Mouse (Mus musculus) ES-CJ7 (cell line): ENCODE measurements around the gene Plxna4.
"Not testable (repeated sequence)": the region's sequence is repeated elsewhere in the genome, so short reads cannot be mapped to it uniquely, and the experiment has no call there.

Experiments
- DNase-seq: peaks from one replicate; pipeline ENCODE4 v3.0.0; 2011; ENCODE audit warnings: low read depth, low spot score

Gene Plxna4

DNA sequence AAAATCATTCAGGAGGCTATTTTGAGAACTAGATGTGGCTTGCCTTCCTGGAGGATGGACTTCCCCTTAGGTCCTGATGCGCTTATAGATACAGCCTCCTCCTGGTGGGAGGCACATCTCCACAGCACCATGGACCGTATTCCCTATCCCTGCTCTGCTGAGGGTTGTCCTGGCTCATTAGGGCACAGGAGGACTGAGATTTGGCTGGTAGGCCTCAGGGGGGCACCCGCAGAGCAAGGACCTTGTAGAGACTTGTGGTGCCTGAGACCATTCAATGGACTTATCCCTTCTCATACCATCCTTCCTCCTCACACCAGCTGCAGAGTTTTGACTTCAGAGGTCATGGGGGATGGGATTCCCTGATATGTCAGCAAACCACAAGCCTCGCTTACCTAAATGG is 47.8 kb downstream of the Plxna4 start:
- DNase-seq, result no peak

DNA sequence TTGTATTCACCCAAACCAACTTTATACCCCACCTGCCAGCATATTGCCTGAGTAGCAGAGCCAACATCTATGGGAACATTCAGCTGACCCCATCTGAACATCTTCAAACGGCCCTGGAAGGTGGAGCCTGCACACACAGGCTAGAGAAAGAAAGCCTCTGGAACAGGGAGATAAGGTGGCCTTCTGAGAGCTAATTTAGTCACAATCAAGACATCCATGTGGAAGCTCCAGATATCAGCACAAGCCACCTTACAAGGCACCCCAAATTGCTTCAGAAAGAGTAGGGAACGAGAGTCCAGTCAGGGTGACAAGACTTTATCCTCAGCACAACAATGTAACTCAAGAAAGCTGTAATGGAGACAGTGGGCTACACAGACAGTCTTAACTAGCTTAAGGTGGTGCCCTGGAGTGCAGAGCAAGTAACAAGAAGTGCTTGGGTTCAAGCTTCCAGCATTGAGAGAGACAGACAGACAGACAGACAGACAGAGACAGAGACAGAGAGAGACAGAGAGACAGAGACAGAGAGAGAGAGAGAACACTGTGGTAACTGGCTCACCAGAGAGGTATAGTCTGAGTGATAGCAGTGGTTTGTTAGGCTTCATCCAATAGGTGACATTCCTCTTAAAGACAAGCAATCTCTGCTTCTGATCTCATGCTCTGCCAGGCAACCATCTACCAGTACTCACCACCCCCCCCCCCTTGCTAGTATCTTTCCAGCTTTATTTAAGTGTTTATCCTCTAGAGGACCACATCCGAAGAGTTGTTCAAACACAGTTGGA is 53.8 kb downstream of the Plxna4 start:
- no peak for DNase-seq

DNA sequence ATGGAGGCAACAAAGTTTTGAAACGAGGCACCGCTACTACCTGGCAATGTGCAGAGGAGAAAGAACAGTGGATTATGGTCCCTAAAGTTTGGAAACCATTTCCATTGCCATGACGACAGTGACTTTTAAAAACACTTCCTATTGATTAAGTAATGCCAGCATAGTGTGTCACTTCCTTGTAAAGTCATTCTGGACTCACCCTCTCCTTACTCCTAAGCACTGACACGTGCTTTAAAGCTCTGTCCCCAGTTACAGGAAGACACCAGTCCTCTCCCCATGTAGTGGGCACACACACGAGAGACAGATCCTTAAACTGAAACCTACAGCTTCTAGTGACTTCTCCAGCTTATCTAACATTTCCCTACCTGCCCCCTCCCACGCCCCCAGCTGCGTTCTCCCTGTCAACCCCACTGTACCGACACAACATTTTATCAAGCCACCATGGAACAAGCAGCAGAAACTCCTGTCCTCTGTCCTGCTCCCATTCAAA is 59.9 kb downstream of the Plxna4 start:
- no peak for DNase-seq

DNA sequence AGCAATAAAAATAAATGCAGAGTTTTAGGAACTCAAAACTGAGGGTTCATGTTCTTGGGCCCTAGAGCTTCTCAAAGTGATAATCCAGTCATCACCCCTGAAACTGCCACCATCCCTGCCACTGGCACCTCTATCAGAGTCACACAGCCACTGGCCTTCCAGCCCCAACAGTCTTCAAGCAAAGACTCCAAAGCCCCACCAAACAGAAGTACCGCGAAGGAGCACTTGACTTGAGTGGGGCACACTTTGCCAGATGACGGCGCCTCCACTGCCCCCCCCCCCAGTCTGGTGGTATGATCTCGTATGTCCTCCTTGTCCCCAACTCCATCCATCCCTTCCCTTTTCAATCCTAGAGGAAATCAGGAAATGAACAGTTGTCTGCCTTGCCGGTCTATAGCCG is 60.5 kb downstream of the Plxna4 start:
- no peak for DNase-seq

DNA sequence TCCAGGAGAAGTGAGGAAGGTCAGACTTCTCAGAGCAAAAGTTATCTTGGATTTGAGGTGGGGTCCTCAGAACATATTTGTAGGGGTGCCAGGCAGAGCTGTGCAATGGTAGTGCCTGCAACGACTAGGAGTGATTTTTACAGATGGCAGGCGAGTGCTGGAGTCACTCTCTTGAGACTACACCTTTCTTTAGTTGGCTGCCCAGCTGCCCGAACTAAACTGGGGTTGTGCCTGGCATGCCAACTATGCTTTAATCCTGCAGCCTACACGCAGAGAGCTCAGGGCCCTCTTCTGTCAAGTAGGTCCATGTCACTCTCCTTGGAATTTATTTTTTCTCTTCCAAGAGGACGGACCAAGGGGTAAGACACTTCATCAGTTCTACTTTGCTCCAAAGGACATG is 61.2 kb downstream of the Plxna4 start:
- no peak for DNase-seq

DNA sequence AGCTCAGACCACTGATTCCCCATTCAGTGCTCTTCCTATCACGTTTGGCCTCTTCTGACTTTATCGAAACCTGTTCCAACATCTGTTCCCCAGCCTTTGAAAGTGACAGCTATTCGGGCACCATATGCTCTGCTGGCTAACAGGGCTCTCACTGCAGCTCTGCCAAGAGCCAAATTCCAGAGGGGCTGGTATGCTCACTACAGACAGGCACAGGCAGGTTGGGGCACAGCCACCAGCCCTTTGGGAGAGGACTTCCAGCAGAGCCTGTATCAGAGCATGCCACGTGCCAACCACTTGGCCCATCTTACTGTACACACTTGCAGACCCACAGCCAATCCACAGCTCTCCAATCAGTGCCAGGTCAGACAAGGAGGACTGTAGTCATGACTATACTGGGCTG is 67.9 kb downstream of the Plxna4 start:
- DNase-seq, result no peak

DNA sequence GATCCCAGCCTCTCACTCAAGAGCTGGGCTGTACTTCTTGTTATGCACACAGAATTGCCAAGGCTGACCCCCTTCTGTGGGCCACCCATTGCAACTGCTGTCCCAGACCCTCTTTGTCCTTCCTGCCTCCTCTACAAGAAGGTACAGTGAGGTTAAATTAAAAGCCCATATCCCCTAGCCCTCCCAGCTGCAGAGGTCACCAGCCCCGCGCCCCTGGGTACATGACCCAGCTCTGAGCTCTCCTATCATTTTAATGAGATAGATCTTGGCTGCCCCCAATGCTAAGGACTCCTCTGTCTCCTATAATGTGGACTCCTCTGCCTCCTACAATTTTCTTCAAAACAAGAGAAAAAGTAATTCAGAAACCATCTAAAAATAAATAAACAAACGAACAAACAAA is 69.4 kb downstream of the Plxna4 start:
- DNase-seq, result no peak

DNA sequence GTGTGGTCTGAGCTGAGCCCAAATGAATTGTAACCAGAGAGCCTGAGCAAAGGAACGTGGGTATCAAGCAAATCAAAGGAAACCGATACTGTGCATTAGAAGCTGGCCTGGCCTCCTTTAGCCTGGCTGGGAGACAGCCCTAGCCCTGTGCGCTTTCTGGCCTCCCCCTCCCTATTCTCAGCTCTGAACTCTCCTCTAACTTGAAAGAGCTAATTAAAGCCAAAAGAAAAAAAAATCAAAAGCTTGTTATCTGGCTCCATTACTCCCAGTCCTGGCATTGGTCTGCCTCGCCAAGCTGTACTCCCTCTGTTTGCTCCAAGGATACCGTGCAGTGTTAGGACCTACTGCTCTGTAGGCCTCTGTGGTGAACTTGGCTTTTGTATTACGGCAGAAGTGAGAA is 73.9 kb downstream of the Plxna4 start:
- no peak for DNase-seq

DNA sequence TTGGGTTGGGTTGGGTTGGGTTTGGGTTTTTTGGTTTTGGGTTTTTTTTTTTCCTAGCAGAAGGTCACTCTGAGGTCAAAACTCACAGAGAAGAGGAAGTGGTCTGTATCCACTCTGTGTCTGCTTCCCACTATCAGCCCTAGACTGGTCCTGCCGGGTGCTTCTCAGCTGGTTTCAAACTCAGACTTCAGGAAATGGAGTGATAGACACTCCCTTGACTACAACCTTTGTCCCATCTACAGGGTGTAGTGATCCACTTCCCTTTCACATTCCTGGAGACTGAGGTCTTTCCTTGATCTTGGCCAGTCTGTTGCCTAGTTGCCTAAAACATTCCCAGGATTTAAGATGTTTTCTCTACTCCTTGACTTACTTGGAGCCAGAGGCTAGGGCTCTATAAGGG is 76.0 kb downstream of the Plxna4 start:
- DNase-seq, result peak; percentile 8

DNA sequence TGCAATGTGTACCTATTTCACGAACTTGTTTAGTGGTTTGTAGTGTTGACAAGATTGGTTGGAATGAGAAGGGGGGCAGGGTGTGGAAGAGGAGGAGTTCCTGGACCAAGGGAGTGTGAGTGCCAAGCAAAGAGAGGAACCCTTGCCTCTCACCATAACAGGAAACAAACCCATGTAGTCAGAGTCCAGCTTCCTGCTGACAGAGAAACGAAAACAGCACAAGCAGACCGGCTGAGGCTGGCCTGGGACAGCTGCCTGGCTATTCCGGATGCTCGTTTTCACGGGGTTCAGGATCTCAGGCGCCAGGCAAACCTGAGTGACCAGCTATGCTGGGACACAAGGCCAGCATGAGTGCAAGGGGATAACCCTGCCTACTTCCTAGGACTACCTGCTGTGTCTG is 77.1 kb downstream of the Plxna4 start:
- DNase-seq, result no peak

DNA sequence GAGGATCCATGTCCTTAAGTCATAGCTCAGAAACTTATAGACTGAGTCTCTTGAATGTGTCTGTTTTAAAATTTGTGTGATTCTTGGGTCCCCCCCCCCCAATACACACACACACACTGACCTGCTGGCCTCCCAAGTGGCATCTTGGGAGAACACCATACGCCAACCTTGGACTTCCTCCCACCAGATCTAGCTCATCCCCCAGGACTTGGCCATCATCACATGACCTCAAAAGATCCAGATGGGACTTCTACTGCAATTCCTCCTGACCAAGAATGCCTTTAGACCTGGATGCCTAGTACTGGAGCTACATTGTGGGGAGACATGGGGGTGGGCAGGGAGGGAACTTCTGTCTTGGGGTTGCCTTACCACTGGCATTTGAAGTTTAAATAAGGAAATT is 77.5 kb downstream of the Plxna4 start:
- DNase-seq, result no peak

DNA sequence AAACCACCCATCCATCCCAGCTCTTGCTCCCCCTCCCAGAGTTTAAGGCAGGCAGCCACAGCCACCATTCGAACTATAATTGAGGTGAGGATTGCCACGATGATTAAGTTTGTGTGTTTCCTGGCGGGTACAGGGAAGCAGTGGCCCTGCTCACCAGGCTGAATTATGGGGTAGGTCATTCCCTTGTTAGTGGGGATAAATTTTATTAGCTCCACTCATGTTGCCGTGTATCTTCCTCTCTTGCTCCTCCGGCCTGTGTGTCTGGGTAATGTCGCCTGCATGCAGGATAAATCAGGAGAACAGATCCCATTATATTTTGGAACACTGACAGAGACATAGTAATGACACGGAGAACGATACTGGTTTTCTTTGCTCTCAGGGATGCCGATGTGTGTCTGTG is 78.9 kb downstream of the Plxna4 start:
- no peak for DNase-seq

DNA sequence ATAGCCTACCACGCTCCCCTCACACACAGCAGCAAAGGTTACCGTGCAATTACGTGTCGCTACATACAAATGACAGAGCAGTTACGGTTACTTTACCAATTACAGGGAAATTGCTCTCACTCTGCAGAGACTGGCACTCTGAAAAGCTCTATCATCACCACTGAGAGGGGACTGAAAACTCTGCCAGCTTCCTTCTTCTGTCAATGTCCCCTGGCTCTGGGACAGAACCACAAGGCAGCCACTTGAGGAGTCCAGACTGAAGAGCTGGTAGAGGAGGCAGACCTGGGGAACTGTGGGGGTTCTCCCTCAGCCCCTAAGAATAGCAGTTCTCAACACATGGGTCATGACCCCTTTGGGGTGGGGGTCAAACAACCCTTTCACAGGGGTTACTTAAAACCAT is 83.0 kb downstream of the Plxna4 start:
- no peak for DNase-seq

DNA sequence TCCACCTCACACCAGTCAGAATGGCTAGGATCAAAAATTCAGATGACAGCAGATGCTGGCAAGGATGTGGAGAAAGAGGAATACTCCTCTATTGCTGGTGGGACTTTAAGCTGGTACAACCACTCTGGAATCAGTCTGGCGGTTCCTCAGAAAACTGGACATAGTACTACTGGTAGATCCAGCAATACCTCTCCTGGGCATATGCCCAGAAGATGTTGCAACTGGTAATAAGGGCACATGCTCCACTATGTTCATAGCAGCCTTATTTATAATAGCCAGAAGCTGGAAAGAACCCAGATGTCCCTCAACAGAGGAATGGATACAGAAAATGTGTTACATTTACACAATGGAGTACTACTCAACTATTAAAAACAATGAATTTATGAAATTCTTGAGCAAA is 86.8 kb downstream of the Plxna4 start:
- not testable (repeated sequence) for DNase-seq

DNA sequence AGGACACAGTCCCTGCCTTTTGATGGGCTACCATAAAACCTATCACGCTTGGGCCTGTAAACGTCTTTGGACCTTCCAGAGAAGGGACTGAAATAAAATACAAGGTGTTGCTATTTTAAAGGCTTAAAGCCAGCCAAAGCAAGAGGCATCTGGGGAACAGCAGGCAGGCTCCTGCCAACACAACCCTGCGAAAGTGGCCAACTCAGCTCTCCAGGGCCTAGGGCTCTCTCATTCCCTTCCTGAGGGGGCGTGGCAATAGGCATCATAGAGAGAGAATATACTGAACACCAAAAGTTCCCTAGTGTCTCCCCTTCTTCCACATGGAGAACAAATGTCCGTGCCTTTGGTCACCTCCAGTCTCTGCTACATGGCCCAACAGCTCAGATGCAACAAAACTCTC is 89.9 kb downstream of the Plxna4 start:
- no peak for DNase-seq

DNA sequence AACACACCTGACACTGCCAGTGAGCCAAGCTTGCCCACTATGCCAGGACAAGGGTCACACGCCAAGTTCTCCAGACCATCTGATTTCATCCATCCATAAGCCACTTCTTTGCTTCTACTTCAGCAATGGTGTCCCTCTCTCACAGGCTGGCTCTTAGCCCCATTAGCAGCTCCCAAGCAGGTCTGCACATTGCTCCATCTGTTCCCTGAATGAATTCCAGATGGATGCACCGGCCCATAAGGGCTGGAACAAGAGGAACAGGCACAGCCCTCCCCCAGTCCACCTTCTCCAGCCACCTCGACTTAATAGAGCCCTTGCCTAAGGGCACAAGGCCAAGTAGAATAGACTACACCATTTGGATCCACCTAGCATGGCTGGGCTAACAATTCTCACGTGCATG is 91.9 kb downstream of the Plxna4 start:
- no peak for DNase-seq

DNA sequence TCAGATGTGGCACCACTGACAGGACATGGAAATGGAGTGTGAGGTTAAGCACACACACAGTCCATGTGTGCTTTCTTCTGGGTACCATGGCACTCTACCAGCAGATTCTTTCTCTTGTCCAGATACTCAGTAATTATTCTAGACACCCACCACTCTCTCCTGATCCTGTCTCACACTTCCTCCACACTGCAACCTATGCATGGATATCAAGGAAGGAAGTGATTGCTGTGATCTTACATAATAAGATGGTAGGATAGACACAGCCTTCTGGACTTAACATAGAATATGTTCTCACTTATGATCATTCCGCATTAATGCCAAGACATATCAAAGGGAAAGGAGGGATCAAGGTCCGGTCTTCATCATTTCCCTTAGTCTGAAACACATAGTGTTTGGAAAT is 92.5 kb downstream of the Plxna4 start:
- no peak for DNase-seq

DNA sequence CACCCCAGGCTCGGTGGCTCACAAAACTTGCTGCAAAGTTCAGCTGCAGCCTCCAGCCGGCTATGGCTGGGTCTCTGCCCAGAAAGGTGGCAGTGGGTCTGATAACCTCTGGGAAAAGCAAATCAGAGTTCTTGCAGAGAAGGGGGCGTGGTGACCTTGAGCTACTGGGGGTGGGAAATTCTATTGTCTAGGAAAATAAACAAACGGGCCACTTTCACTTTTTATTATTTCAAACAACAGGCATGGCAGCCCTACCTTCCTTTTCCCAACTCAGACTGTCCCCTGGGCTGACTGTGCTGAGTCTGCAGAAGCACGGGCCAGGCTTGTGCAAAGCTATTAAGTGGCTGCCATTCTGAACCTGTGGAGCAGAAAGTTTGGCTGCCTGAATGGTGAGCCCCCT is 94.4 kb downstream of the Plxna4 start:
- no peak for DNase-seq

DNA sequence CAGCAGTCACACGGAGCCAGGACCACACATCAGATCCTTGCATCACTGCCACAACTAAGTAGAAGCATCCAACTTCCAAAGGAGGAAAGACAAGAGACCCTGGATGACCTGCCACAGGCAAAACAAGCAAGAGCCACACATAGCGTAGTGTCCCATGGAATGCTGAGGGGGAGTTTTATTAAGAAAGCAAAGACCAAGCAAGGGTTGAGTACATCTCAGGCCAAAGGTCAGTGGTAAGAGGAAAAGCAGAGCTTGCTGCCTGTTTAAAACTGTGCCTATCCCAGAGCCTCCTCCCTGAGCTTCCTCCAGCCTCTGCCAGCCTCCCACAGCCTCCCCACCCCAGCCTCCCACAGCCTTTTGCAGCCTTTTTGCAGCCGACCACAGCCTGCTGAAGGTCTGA is 100.9 kb downstream of the Plxna4 start:
- no peak for DNase-seq

DNA sequence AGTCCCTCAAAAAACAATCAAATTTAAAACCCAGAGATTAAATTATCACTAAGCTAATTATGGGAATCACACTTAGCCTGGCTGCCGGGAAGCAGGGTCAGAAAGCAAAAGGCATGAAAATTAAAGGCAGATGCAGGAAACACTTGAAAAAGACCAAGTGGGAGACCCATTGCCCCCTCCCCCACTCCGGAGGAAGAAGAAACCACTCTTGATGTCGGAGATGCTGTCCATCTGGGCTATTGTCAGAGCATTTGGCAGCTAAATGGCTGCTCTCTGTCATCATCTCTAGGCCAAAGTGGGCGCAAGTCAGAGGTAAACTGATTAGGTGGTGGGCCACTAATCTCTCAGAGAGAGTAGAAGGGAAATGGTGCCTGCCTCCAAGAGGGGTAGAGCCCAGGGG is 105.5 kb downstream of the Plxna4 start:
- no peak for DNase-seq

DNA sequence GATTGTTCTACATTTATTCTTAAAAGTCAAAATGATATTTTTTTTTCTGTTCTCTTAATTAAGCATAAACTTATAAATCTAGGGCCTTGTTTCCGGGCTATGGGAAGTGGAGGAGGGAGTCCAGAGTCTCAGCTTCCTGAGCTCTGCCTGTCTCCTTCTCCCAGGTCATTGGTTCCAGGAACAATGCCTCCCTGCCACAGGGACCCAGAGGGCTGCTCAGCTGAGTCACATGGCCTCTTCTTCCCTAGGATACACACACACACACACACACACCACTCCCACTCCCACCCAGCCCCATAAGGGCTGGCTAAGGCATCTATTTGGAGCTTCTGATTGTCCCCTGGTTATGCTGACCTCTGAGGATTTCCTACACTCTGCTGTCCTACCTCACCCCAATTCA is 107.3 kb downstream of the Plxna4 start:
- DNase-seq, result no peak

DNA sequence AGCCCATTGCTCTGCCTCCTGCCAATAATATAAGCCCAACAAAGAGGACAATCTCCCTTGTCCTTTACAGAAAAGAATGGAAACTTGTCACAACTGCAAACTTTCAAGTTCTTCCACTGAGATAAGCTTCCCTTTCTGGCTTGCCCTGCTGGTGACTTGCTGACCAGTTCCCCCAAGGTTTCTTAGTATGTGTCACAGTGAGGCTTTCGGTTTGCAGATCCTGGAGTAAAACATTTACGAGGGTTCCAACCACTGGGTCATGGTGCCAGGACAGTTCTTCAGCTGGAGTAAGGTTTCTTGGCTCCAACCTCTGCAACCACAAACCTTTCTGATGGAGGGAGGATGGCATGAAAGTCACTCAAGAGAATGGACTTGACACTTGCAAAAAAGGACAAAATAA is 108.2 kb downstream of the Plxna4 start:
- no peak for DNase-seq

DNA sequence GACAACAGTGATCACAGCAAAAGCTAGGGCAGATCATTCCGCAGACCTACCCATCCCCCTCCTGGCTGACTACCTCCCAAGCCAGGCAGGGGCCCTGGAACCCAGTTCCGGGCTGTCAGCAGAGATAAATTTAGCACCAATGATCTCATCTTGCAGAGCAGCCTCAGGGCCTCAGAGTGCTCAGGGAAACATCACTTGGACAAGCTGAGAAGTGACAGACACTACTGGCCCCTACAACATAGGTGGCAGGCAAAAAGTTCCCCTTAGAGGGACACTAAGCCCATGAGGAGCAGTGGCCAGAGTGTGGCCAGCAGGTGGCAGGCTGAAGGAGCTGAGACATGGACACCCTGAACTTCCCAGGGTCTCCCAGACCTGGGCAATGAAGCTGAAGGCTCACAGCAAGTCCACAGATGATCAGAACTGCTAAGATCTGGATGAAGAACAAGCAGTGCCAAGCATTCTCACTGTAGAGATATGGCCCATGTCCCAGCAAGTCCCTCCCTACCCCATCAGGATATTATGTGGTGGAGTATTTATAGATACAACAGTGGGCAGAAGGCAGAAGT is 108.7 kb downstream of the Plxna4 start:
- no peak for DNase-seq

DNA sequence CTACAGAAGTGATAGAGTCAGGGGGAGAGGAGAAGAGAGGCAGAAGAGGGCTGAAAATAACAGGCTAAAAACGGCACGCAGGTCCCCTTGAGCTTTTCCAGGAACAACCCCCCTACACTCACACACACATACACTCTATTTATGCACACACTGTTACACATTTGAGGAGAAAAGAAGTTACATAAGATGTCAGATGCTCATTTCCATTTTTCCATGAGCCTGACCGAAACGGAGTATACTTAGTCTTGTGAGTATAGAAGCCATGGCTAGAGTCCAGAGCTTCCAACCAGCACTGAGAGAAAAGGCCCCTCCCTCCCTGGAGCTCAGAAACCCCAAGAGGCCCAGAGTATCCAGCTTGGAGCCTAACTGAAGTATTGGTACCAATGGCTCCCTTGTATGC is 112.0 kb downstream of the Plxna4 start:
- DNase-seq, result no peak
